Mouse (Mus musculus) embryonic facial prominence, embryonic 13.5 days (tissue): ENCODE data around the gene Psg22. TPM values are rescaled to one million over a fixed set of nuclear protein-coding genes. Genes with fewer than 3 reads are reported as not detected.
"Not testable (repeated sequence)": the region's sequence is repeated elsewhere in the genome, so short reads cannot be mapped to it uniquely, and the experiment has no call there.

Experiments used
- ATAC-seq: fragments of 200-750 bp; cut with Nextera tagmentation; 2 replicates; pipeline ENCODE4 v1.8.0; 2017; ENCODE audit warnings: low read depth; ENCODE audit not compliant: insufficient number of reproducible peaks, insufficient read depth, low FRiP score, low TSS enrichment
- H3K27ac ChIP-seq: fragments of 300-500 bp; sonication (generic); 2 replicates; pipeline ENCODE4 v1.5.1; 2015; ENCODE audit warnings: moderate library complexity, mild to moderate bottlenecking, inconsistent platforms
- H3K27me3 ChIP-seq: fragments of 300-500 bp; sonication (generic); 2 replicates; pipeline ENCODE4 v1.6.1; 2015; ENCODE audit warnings: mild to moderate bottlenecking, inconsistent platforms
- H3K36me3 ChIP-seq: fragments of 300-500 bp; sonication (generic); 2 replicates; pipeline ENCODE4 v1.6.1; 2015; ENCODE audit warnings: mild to moderate bottlenecking, inconsistent platforms
- H3K4me1 ChIP-seq: fragments of 300-500 bp; sonication (generic); 2 replicates; pipeline ENCODE4 v1.6.1; 2015; ENCODE audit warnings: inconsistent platforms
- H3K4me2 ChIP-seq: fragments of 300-500 bp; sonication (generic); 2 replicates; pipeline ENCODE4 v1.6.1; 2015; ENCODE audit warnings: moderate library complexity, mild to moderate bottlenecking, inconsistent platforms
- H3K4me3 ChIP-seq: fragments of 300-500 bp; sonication (generic); 2 replicates; pipeline ENCODE4 v1.5.1; 2015; ENCODE audit warnings: mild to moderate bottlenecking, inconsistent platforms
- H3K9ac ChIP-seq: fragments of 300-500 bp; sonication (generic); 2 replicates; pipeline ENCODE4 v1.6.1; 2015; ENCODE audit warnings: mild to moderate bottlenecking, inconsistent platforms
- H3K9me3 ChIP-seq: fragments of 300-500 bp; sonication (generic); 2 replicates; pipeline ENCODE4 v1.6.1; 2016; ENCODE audit warnings: inconsistent platforms
- WGBS: fragments of 180-500 bp; shearing (Covaris S2); methylation state at CpG from one replicate; pipeline ENCODE4 v1.1.7; 2015; ENCODE audit warnings: mixed read lengths; 5-methylcytosine and 5-hydroxymethylcytosine counted together
- polyA plus RNA-seq: library from polyadenylated mRNA; unstranded; fragments of >200 nt; fragmentation: Nextera tagmentation; extraction: Ambion mirVana; gene quantifications from 2 replicates; pipeline ENCODE4 v1.2.1, GENCODE M21; 2015

Psg22 gene
- polyA plus RNA-seq, 1 experiment from 2014 or later = not detected

GRCm38 (mm10) chr7:18746189-18746860, 28.4 kb downstream of the Psg22 start:
- no peak overlapping the region for H3K9ac ChIP-seq
- no peak for ATAC-seq
- peak overlapping the region; percentile 45 for H3K4me2 ChIP-seq
- H3K4me3 ChIP-seq = peak overlapping the region; percentile 24
- no peaks in the 10 kb centered on the region for H3K36me3 ChIP-seq
- H3K4me1 ChIP-seq = no peaks in the 10 kb centered on the region
- WGBS = 9% methylated on average over 20 of the region's 20 CpGs
- peaks cover 28% of the 10 kb centered on the region for H3K27me3 ChIP-seq
- H3K9me3 ChIP-seq = peaks cover 3% of the 10 kb centered on the region; the same call in 1 of the 2 replicates
- no peak overlapping the region; the same call in 1 of the 2 replicates for H3K27ac ChIP-seq

GRCm38 (mm10) chr7:18747420-18747819, 29.5 kb downstream of the Psg22 start:
- not testable (repeated sequence) for H3K4me1 ChIP-seq, H3K4me2 ChIP-seq, H3K4me3 ChIP-seq, H3K36me3 ChIP-seq, H3K9me3 ChIP-seq, ATAC-seq, H3K27ac ChIP-seq, H3K9ac ChIP-seq
- WGBS = 25% methylated on average over 2 of the region's 2 CpGs
- peaks cover 28% of the 10 kb centered on the region for H3K27me3 ChIP-seq

GRCm38 (mm10) chr7:18748994-18749895, 31.4 kb downstream of the Psg22 start:
- Histone ChIP-seq H3K27ac (no peak overlapping the region), H3K9me3 (peaks cover 3% of the 10 kb centered on the region; the same call in 1 of the 2 replicates), H3K4me1 (no peaks in the 10 kb centered on the region), H3K4me3 (no peak overlapping the region), H3K36me3 (no peaks in the 10 kb centered on the region), H3K27me3 (peaks cover 28% of the 10 kb centered on the region), H3K9ac (peak overlapping the region; percentile 11; the same call in 1 of the 2 replicates), H3K4me2 (no peak overlapping the region)
- ATAC-seq = no peak
- WGBS = 7% methylated on average over 6 of the region's 6 CpGs

- not testable (repeated sequence) for H3K4me3 ChIP-seq, ATAC-seq, H3K9me3 ChIP-seq, H3K4me2 ChIP-seq, H3K9ac ChIP-seq, H3K36me3 ChIP-seq, H3K27ac ChIP-seq, H3K4me1 ChIP-seq
- peaks cover 28% of the 10 kb centered on the region for H3K27me3 ChIP-seq
- WGBS = 44% methylated on average over 11 of the region's 13 CpGs
Observed at GRCm38 (mm10) chr7:18749896-18750477, 32.1 kb downstream of the Psg22 start.

- not testable (repeated sequence) for H3K4me1 ChIP-seq, H3K36me3 ChIP-seq, H3K27me3 ChIP-seq, H3K4me2 ChIP-seq, H3K27ac ChIP-seq, H3K9ac ChIP-seq, H3K4me3 ChIP-seq, ATAC-seq, H3K9me3 ChIP-seq
- WGBS = 83% methylated on average over 7 of the region's 7 CpGs
Observed at GRCm38 (mm10) chr7:18760152-18760551, 42.3 kb downstream of the Psg22 start.

GRCm38 (mm10) chr7:18762885-18763284, 45.0 kb downstream of the Psg22 start:
- H3K27me3 ChIP-seq, H3K36me3 ChIP-seq, H3K9me3 ChIP-seq, H3K4me1 ChIP-seq, H3K4me3 ChIP-seq, H3K9ac ChIP-seq, H3K27ac ChIP-seq, H3K4me2 ChIP-seq: not testable (repeated sequence)
- ATAC-seq = peak; percentile 59; the same call in 1 of the 2 replicates
- 8% methylated on average over 1 of the region's 2 CpGs for WGBS

Other genes starting within 250 kb of the Psg22 start
- not detected in 2 replicates for gene Psg26, start 233.9 kb upstream of the Psg22 start, polyA plus RNA-seq
- not detected in 2 replicates for gene Psg25, start 185.8 kb upstream of the Psg22 start, polyA plus RNA-seq
- not detected in 2 replicates for gene Psg27, start 150.8 kb upstream of the Psg22 start, polyA plus RNA-seq
- gene Psg23, start 101.6 kb upstream of the Psg22 start, polyA plus RNA-seq = not detected in 2 replicates
- gene Psg21, start 61.4 kb upstream of the Psg22 start, polyA plus RNA-seq = not detected in 2 replicates
- not detected in 2 replicates for gene Psg20, start 31.9 kb upstream of the Psg22 start, polyA plus RNA-seq
- not detected in 2 replicates for gene Psg19, start 80.4 kb downstream of the Psg22 start, polyA plus RNA-seq
- not detected in 2 replicates for gene Psg17, start 103.5 kb downstream of the Psg22 start, polyA plus RNA-seq
- 0.38 and 0.39 TPM in 2 replicates for gene Mill2, start 121.9 kb downstream of the Psg22 start, polyA plus RNA-seq
- 0.76 and 2.9 TPM in 2 replicates for gene Pglyrp1, start 153.2 kb downstream of the Psg22 start, polyA plus RNA-seq
- gene Ccdc61, start 192.3 kb downstream of the Psg22 start, polyA plus RNA-seq = 26.3 and 35.6 TPM in 2 replicates
- gene Nova2, start 207.8 kb downstream of the Psg22 start, polyA plus RNA-seq = 0.62 and 0.65 TPM in 2 replicates